Mouse (Mus musculus): Measurements from ENCODE around the gene Gm37240. TPM values are rescaled to one million over a fixed set of nuclear protein-coding genes. Genes with fewer than 3 reads are reported as not detected.

Gm37240 gene
- polyA plus RNA-seq, 1 experiment from 2014 or later, result not detected

GRCm38 (mm10) chr3:85022800-85023199, 864.5 kb downstream of the Gm37240 start:
- Histone ChIP-seq H3K4me2 (no peak overlapping the region), H3K4me3 (no peak overlapping the region), H3K27ac (replicated peaks) (no peak overlapping the region), H3K4me1 (replicated peaks) (peaks cover 11% of the 10 kb centered on the region; the same call in 1 of the 2 replicates), H3K9me3 (no peaks in the 10 kb centered on the region), H3K36me3 (no peaks in the 10 kb centered on the region), H3K27me3 (no peaks in the 10 kb centered on the region), H3K9ac (no peak overlapping the region)
- no peak for ATAC-seq (ENCODE audit: low read depth)
- WGBS, result 79% methylated on average over 11 of the region's 11 CpGs

- ATAC-seq (ENCODE audit: low read depth), result no peak
- peaks cover 11% of the 10 kb centered on the region; the same call in 1 of the 2 replicates for H3K4me1 ChIP-seq (replicated peaks)
- no peaks in the 10 kb centered on the region for H3K9me3 ChIP-seq
- WGBS, result 95% methylated on average over 6 of the region's 6 CpGs
- no peak overlapping the region for H3K27ac ChIP-seq (replicated peaks)
- H3K9ac ChIP-seq, result no peak overlapping the region
- no peak overlapping the region for H3K4me2 ChIP-seq
- no peak overlapping the region for H3K4me3 ChIP-seq
- H3K27me3 ChIP-seq, result no peaks in the 10 kb centered on the region
- H3K36me3 ChIP-seq, result no peaks in the 10 kb centered on the region
These were observed 865.5 kb downstream of the Gm37240 start for GRCm38 (mm10) chr3:85021816-85022215.

- Histone ChIP-seq H3K9ac (no peak overlapping the region), H3K36me3 (no peaks in the 10 kb centered on the region), H3K4me1 (replicated peaks) (peaks cover 14% of the 10 kb centered on the region), H3K27me3 (no peaks in the 10 kb centered on the region), H3K4me2 (no peak overlapping the region), H3K4me3 (no peak overlapping the region), H3K9me3 (no peaks in the 10 kb centered on the region), H3K27ac (replicated peaks) (no peak overlapping the region)
- ATAC-seq (ENCODE audit: low read depth), result no peak
These were observed 867.2 kb downstream of the Gm37240 start for GRCm38 (mm10) chr3:85020137-85020536.

GRCm38 (mm10) chr3:85015667-85016066, 871.7 kb downstream of the Gm37240 start:
- ATAC-seq (ENCODE audit: low read depth), result no peak

GRCm38 (mm10) chr3:85012889-85013288, 874.4 kb downstream of the Gm37240 start:
- no peak overlapping the region for H3K4me3 ChIP-seq
- 88% methylated on average over 6 of the region's 6 CpGs for WGBS
- H3K27me3 ChIP-seq, result no peaks in the 10 kb centered on the region

More at GRCm38 (mm10) chr3:85015667-85016066, 871.7 kb downstream of the Gm37240 start:
- H3K4me1 ChIP-seq (replicated peaks), result peaks cover 8% of the 10 kb centered on the region
- H3K36me3 ChIP-seq, result no peaks in the 10 kb centered on the region
- no peaks in the 10 kb centered on the region for H3K27me3 ChIP-seq
- no peak overlapping the region for H3K4me2 ChIP-seq
- H3K9ac ChIP-seq, result no peak overlapping the region
- 0 out of 2 replicates have a peak overlapping the region, but pooled peaks have one; percentile 1 for H3K27ac ChIP-seq (replicated peaks)
- H3K9me3 ChIP-seq, result no peaks in the 10 kb centered on the region
- no peak overlapping the region for H3K4me3 ChIP-seq
- 66% methylated on average over 9 of the region's 9 CpGs for WGBS

GRCm38 (mm10) chr3:85005257-85005656, 882.1 kb downstream of the Gm37240 start:
- Histone ChIP-seq H3K9ac (no peak overlapping the region), H3K9me3 (no peaks in the 10 kb centered on the region), H3K4me3 (no peak overlapping the region), H3K27ac (replicated peaks) (no peak overlapping the region), H3K4me2 (no peak overlapping the region), H3K4me1 (replicated peaks) (no peaks in the 10 kb centered on the region), H3K36me3 (no peaks in the 10 kb centered on the region), H3K27me3 (no peaks in the 10 kb centered on the region)
- ATAC-seq (ENCODE audit: low read depth), result no peak
- 60% methylated on average over 2 of the region's 2 CpGs for WGBS

More at GRCm38 (mm10) chr3:85012889-85013288, 874.4 kb downstream of the Gm37240 start:
- Histone ChIP-seq H3K9me3 (no peaks in the 10 kb centered on the region), H3K4me2 (no peak overlapping the region), H3K9ac (no peak overlapping the region), H3K4me1 (replicated peaks) (peaks cover 8% of the 10 kb centered on the region), H3K27ac (replicated peaks) (no peak overlapping the region), H3K36me3 (no peaks in the 10 kb centered on the region)
- ATAC-seq (ENCODE audit: low read depth), result no peak

- Histone ChIP-seq H3K4me3 (no peak overlapping the region), H3K27me3 (no peaks in the 10 kb centered on the region), H3K4me2 (no peak overlapping the region), H3K36me3 (no peaks in the 10 kb centered on the region), H3K4me1 (replicated peaks) (peaks cover 4% of the 10 kb centered on the region; the same call in 1 of the 2 replicates), H3K9me3 (no peaks in the 10 kb centered on the region; the same call in 1 of the 2 replicates), H3K9ac (no peak overlapping the region), H3K27ac (replicated peaks) (no peak overlapping the region)
- 90% methylated on average over 4 of the region's 4 CpGs for WGBS
- no peak for ATAC-seq (ENCODE audit: low read depth)
These were observed 898.4 kb downstream of the Gm37240 start for GRCm38 (mm10) chr3:84988880-84989279.

- no peaks in the 10 kb centered on the region for H3K9me3 ChIP-seq
- no peaks in the 10 kb centered on the region for H3K27me3 ChIP-seq
- 91% methylated on average over 8 of the region's 8 CpGs for WGBS
- H3K4me1 ChIP-seq (replicated peaks), result peaks cover 2% of the 10 kb centered on the region; the same call in 1 of the 2 replicates
- no peak overlapping the region for H3K4me3 ChIP-seq
- no peak for ATAC-seq (ENCODE audit: low read depth)
- no peak overlapping the region for H3K27ac ChIP-seq (replicated peaks)
- H3K36me3 ChIP-seq, result peaks cover 3% of the 10 kb centered on the region; the same call in 1 of the 2 replicates
- no peak overlapping the region for H3K9ac ChIP-seq
- H3K4me2 ChIP-seq, result no peak overlapping the region
These were observed 902.1 kb downstream of the Gm37240 start for GRCm38 (mm10) chr3:84985121-84985625.

GRCm38 (mm10) chr3:84982688-84983087, 904.6 kb downstream of the Gm37240 start:
- Histone ChIP-seq H3K9ac (no peak overlapping the region), H3K27ac (replicated peaks) (no peak overlapping the region), H3K4me1 (replicated peaks) (no peaks in the 10 kb centered on the region), H3K27me3 (no peaks in the 10 kb centered on the region), H3K36me3 (peaks cover 22% of the 10 kb centered on the region), H3K9me3 (no peaks in the 10 kb centered on the region), H3K4me3 (no peak overlapping the region), H3K4me2 (no peak overlapping the region)
- 88% methylated on average over 4 of the region's 4 CpGs for WGBS
- no peak for ATAC-seq (ENCODE audit: low read depth)

GRCm38 (mm10) chr3:84980158-84980557, 907.2 kb downstream of the Gm37240 start:
- Histone ChIP-seq H3K27me3 (no peaks in the 10 kb centered on the region), H3K4me2 (no peak overlapping the region), H3K27ac (replicated peaks) (no peak overlapping the region), H3K36me3 (peaks cover 43% of the 10 kb centered on the region), H3K4me1 (replicated peaks) (no peaks in the 10 kb centered on the region), H3K9ac (no peak overlapping the region), H3K4me3 (no peak overlapping the region), H3K9me3 (no peaks in the 10 kb centered on the region)
- 97% methylated on average over 2 of the region's 2 CpGs for WGBS
- no peak for ATAC-seq (ENCODE audit: low read depth)

GRCm38 (mm10) chr3:84978676-84979075, 908.6 kb downstream of the Gm37240 start:
- Histone ChIP-seq H3K27me3 (no peaks in the 10 kb centered on the region), H3K36me3 (peaks cover 49% of the 10 kb centered on the region), H3K9me3 (no peaks in the 10 kb centered on the region), H3K4me3 (no peak overlapping the region), H3K4me1 (replicated peaks) (no peaks in the 10 kb centered on the region), H3K27ac (replicated peaks) (no peak overlapping the region), H3K9ac (no peak overlapping the region), H3K4me2 (no peak overlapping the region)
- no peak for ATAC-seq (ENCODE audit: low read depth)
- 87% methylated on average over 11 of the region's 11 CpGs for WGBS

GRCm38 (mm10) chr3:84974193-84974592, 913.1 kb downstream of the Gm37240 start:
- Histone ChIP-seq H3K9me3 (no peaks in the 10 kb centered on the region), H3K9ac (no peak overlapping the region), H3K27me3 (no peaks in the 10 kb centered on the region), H3K27ac (replicated peaks) (no peak overlapping the region), H3K36me3 (peaks cover 65% of the 10 kb centered on the region), H3K4me2 (no peak overlapping the region), H3K4me3 (no peak overlapping the region), H3K4me1 (replicated peaks) (no peaks in the 10 kb centered on the region)
- ATAC-seq (ENCODE audit: low read depth), result no peak
- WGBS, result 88% methylated on average over 9 of the region's 9 CpGs

- ATAC-seq (ENCODE audit: low read depth), result no peak
- no peaks in the 10 kb centered on the region for H3K4me1 ChIP-seq (replicated peaks)
- H3K4me2 ChIP-seq, result no peak overlapping the region
- no peak overlapping the region for H3K9ac ChIP-seq
- H3K36me3 ChIP-seq, result peaks cover 69% of the 10 kb centered on the region
- no peak overlapping the region for H3K4me3 ChIP-seq
- no peaks in the 10 kb centered on the region for H3K9me3 ChIP-seq
- WGBS, result 92% methylated on average over 2 of the region's 2 CpGs
- no peak overlapping the region for H3K27ac ChIP-seq (replicated peaks)
- H3K27me3 ChIP-seq, result no peaks in the 10 kb centered on the region
These were observed 914.4 kb downstream of the Gm37240 start for GRCm38 (mm10) chr3:84972881-84973280.

All from neural tube, embryonic 13.5 days (tissue).